Mouse (Mus musculus) embryonic facial prominence, embryonic 11.5 days (tissue): Measurements from ENCODE around the gene Ncor2. TPM values are rescaled to one million over a fixed set of nuclear protein-coding genes. Genes with fewer than 3 reads are reported as not detected.
A peak's percentile ranks its signal among the peaks of the same experiment; 100 is the strongest.

ENCODE experiments used
- ATAC-seq: fragments of 200-750 bp; cut with Nextera tagmentation; replicated peaks from 2 replicates; pipeline ENCODE4 v1.8.0; 2017; ENCODE audit warnings: low read depth; ENCODE audit not compliant: insufficient number of reproducible peaks, low FRiP score, low TSS enrichment
- DNase-seq: peaks from one replicate; pipeline ENCODE4 v3.0.0-alpha.2; 2015; ENCODE audit warnings: low spot score
- H3K27ac ChIP-seq: fragments of 300-500 bp; sonication (generic); replicated peaks from 2 replicates; pipeline ENCODE4 v1.5.1; 2014; ENCODE audit warnings: mild to moderate bottlenecking, low read depth, low read length, control low read depth
- H3K27me3 ChIP-seq: fragments of 300-500 bp; sonication (generic); 2 replicates; pipeline ENCODE4 v1.6.1; 2014; ENCODE audit warnings: mild to moderate bottlenecking, low read length, moderate library complexity, mixed read lengths; ENCODE audit not compliant: control insufficient read depth, insufficient read depth
- H3K36me3 ChIP-seq: fragments of 300-500 bp; sonication (generic); replicated peaks from 2 replicates; pipeline ENCODE4 v1.6.1; 2014; ENCODE audit warnings: low read depth, mild to moderate bottlenecking, low read length, moderate library complexity, mixed read lengths; ENCODE audit not compliant: control insufficient read depth, insufficient read depth
- H3K4me1 ChIP-seq: fragments of 300-500 bp; sonication (generic); 2 replicates; pipeline ENCODE4 v1.6.1; 2014; ENCODE audit warnings: low read length, mixed read lengths; ENCODE audit not compliant: control insufficient read depth, insufficient read depth
- H3K4me2 ChIP-seq: fragments of 300-500 bp; sonication (generic); 2 replicates; pipeline ENCODE4 v1.6.1; 2014; ENCODE audit warnings: low read depth, mild to moderate bottlenecking, control low read depth, low read length, moderate library complexity
- H3K4me3 ChIP-seq: fragments of 300-500 bp; sonication (generic); 2 replicates; pipeline ENCODE4 v1.5.1; 2014; ENCODE audit warnings: low read depth, low read length, control low read depth
- H3K9ac ChIP-seq: fragments of 300-500 bp; sonication (generic); replicated peaks from 2 replicates; pipeline ENCODE4 v1.6.1; 2014; ENCODE audit warnings: mild to moderate bottlenecking, control low read depth, low read length
- H3K9me3 ChIP-seq: fragments of 300-500 bp; sonication (generic); replicated peaks from 2 replicates; pipeline ENCODE4 v1.6.1; 2016; ENCODE audit warnings: mild to moderate bottlenecking, low read length, inconsistent platforms, mixed read lengths; ENCODE audit not compliant: control insufficient read depth
- WGBS: fragments of 180-500 bp; shearing (Covaris S2); extraction: QIAGEN DNeasy Blood & Tissue Kit; methylation state at CpG from one replicate; pipeline ENCODE4 v1.1.7; 2014; 5-methylcytosine and 5-hydroxymethylcytosine counted together
- polyA plus RNA-seq: library from polyadenylated mRNA; unstranded; fragments of >200 nt; fragmentation: Nextera tagmentation; extraction: Ambion mirVana; gene quantifications from 2 replicates; pipeline ENCODE4 v1.2.1, GENCODE M21; 2014

Gene Ncor2
- polyA plus RNA-seq, 1 experiment from 2014 or later = 12.4 TPM

DNA sequence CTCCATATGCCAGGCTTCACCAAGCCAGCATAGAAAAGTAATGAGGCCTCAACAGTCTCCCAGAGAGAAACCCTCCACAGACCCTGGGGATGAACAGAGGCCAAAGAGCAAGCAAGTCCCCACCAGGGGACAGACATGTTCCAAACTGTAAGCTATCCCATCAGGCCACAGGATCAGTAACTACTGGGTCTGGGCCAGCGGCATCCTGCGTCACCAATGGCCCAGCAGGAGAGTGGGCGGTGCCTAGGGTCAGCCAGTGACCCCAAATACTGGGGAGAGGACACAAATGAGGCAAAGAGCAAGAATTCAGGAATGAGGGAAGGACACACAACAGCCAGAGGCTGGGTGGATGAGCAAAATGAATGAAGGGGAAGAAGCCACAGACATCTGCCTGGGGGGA is 55.8 kb downstream of the Ncor2 start:
- Histone ChIP-seq H3K4me2 (no peak overlapping the region), H3K9ac (no peak overlapping the region), H3K4me1 (peaks cover 2% of the 10 kb centered on the region), H3K27ac (no peak overlapping the region), H3K36me3 (peaks cover 6% of the 10 kb centered on the region), H3K27me3 (no peaks in the 10 kb centered on the region), H3K9me3 (no peaks in the 10 kb centered on the region), H3K4me3 (no peak overlapping the region)
- ATAC-seq (no peak), DNase-seq (no peak)
- 58% methylated on average over 3 of the region's 3 CpGs for WGBS

GRCm38 (mm10) chr5:125122546-125122945 is 56.5 kb downstream of the Ncor2 start:
- Histone ChIP-seq H3K27ac (no peak overlapping the region), H3K4me3 (no peak overlapping the region), H3K27me3 (no peaks in the 10 kb centered on the region), H3K9ac (no peak overlapping the region), H3K36me3 (peaks cover 6% of the 10 kb centered on the region), H3K9me3 (no peaks in the 10 kb centered on the region), H3K4me2 (no peak overlapping the region), H3K4me1 (peaks cover 2% of the 10 kb centered on the region)
- 84% methylated on average over 7 of the region's 7 CpGs for WGBS
- ATAC-seq (no peak), DNase-seq (no peak)

DNA sequence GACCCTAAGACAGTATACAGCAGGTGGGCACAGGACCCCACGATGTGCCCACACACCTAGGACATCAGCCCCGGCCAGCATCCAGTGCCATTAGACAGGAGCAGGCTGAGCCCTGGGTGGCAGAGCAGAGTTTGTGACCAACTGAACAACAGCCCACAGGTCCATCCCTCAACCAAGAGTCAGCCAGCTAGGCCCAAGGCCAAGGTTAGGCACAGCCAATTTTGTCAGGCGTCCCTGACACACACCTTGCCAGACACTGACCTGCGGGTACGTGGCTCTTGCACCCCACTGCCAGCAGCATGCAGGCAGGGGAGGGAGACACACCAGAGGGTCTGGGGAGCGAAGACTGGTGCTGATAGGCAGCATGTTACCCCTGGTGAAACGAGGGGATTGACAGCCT is 57.0 kb downstream of the Ncor2 start:
- WGBS = 88% methylated on average over 7 of the region's 7 CpGs
- DNase-seq (no peak), ATAC-seq (no peak)
- Histone ChIP-seq H3K27me3 (no peaks in the 10 kb centered on the region), H3K9me3 (no peaks in the 10 kb centered on the region), H3K4me3 (no peak overlapping the region), H3K4me1 (peaks cover 2% of the 10 kb centered on the region), H3K36me3 (peaks cover 6% of the 10 kb centered on the region), H3K4me2 (no peak overlapping the region), H3K9ac (no peak overlapping the region), H3K27ac (no peak overlapping the region)

DNA sequence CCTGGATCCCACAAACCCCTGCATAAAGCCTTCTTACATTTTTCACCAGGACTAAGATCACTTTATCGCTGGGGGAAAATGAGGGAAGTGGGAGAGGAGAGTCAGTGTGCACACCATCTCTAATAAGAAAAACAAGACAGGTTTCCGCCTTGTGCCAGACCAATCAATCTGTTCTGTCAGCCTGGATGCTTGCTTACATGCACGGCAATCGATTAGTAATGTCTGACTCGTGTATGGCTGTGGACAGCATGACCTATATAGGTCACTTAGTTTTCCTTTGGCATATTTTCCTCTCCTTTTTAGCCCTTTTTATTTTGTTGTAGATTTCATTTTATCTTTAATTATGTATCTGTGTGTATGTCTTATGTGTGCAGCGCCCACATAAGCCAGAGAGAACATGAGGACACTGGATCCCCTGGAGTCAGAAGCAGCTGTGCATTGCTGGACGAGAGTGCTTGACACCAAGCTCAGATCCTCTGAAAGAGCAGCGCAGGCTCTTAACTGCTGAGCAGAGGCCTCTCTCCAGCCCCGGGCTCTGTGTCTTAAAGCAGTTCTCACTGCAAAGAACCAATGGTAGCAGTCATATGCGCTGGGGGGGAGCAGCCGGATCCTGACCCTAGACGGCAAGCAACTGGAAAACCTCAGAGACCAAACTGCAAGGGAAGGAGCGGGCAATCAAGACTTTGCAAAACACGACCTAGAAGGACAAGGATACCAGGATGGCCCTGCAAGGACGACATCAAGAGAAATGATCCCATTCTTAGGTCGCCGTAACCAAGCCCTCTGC is 58.3 kb downstream of the Ncor2 start:
- Histone ChIP-seq H3K27ac (no peak overlapping the region), H3K9me3 (no peaks in the 10 kb centered on the region), H3K4me2 (no peak overlapping the region), H3K36me3 (peaks cover 6% of the 10 kb centered on the region), H3K4me1 (peaks cover 2% of the 10 kb centered on the region), H3K4me3 (no peak overlapping the region), H3K9ac (no peak overlapping the region), H3K27me3 (no peaks in the 10 kb centered on the region)
- ATAC-seq = no peak
- no peak for DNase-seq
- WGBS = 80% methylated on average over 17 of the region's 17 CpGs

- WGBS = 82% methylated on average over 5 of the region's 5 CpGs
- Histone ChIP-seq H3K9ac (no peak overlapping the region), H3K27me3 (no peaks in the 10 kb centered on the region), H3K9me3 (no peaks in the 10 kb centered on the region), H3K36me3 (peaks cover 6% of the 10 kb centered on the region), H3K4me2 (no peak overlapping the region), H3K27ac (no peak overlapping the region), H3K4me3 (no peak overlapping the region), H3K4me1 (peaks cover 3% of the 10 kb centered on the region)
- ATAC-seq (no peak), DNase-seq (no peak)
Observed at GRCm38 (mm10) chr5:125117238-125117637, 61.8 kb downstream of the Ncor2 start.

DNA sequence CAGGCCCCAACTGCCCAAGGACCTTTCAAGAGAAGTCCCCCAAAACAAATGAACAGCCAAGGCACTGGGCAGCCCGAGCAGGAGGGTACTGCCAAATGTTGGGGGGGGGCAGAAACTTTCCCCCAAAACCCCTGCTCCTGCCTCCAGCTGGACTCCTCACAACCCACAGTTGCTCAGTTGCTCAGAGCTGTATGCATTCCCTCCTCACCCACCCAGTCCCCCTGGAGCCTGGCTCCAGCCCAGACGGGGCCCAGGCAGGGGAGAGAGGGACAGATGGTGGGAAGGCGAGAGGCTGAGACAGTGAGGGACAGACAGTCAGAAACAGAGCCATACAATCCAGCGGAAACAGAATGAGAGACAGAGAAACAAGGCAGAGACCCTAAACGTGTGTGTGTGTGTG is 66.0 kb downstream of the Ncor2 start:
- no peak for ATAC-seq
- Histone ChIP-seq H3K4me3 (no peak overlapping the region), H3K4me2 (no peak overlapping the region), H3K9me3 (no peaks in the 10 kb centered on the region), H3K27me3 (no peaks in the 10 kb centered on the region), H3K36me3 (peaks cover 6% of the 10 kb centered on the region), H3K27ac (peak overlapping the region; percentile 41; the same call in 1 of the 2 replicates), H3K9ac (peak overlapping the region; percentile 13; the same call in 1 of the 2 replicates), H3K4me1 (peaks cover 13% of the 10 kb centered on the region)
- 55% methylated on average over 5 of the region's 5 CpGs for WGBS
- DNase-seq = no peak

DNA sequence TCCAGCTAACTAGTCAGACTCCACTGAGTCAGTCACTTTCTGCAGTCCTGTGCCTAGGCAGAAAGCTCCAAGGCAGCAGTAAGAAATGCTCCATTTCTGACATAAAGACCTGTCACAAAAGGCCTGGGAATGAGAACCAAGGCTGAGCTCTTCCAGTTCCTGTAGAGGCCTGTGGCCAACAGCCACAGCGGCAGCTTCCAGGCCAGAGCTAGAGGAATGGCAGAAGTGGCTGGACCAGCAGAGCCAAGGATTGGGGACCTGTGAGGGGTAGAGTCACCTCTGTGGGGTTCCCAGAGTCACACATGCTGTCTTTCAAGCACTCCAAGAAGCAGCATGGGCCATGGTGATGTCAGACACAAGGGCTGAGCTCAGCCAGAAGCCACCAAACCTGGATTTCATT is 66.4 kb downstream of the Ncor2 start:
- no peak overlapping the region for H3K9ac ChIP-seq
- H3K36me3 ChIP-seq = peaks cover 8% of the 10 kb centered on the region
- no peaks in the 10 kb centered on the region for H3K9me3 ChIP-seq
- H3K4me2 ChIP-seq = no peak overlapping the region
- H3K4me3 ChIP-seq = no peak overlapping the region
- DNase-seq (peak; percentile 39), ATAC-seq (no peak)
- H3K27ac ChIP-seq = peak overlapping the region; percentile 41; the same call in 1 of the 2 replicates
- WGBS = 100% methylated on average over 1 of the region's 1 CpGs
- no peaks in the 10 kb centered on the region for H3K27me3 ChIP-seq
- peaks cover 13% of the 10 kb centered on the region for H3K4me1 ChIP-seq

DNA sequence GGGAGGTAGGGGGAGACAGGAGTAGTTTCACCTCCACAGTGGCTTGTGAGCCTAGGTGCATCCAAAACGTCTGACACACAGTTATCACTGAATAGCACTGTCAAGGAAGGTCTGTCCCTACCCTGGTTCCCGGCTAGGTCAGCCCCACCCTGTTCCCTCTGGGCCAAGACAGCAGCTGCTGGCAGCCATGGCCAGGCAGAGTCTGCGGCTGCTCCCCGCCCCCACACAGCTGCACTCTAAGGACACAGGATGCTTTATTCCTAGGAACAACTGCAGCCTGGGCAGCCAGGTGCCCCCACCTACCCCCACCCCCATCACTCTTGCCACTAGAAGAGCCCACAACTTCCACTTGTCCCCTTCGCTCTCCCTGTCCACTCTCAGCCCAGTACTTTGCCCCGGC is 67.9 kb downstream of the Ncor2 start:
- H3K4me3 ChIP-seq = no peak overlapping the region
- H3K27ac ChIP-seq = peak overlapping the region; percentile 31; the same call in 1 of the 2 replicates
- 36% methylated on average over 6 of the region's 6 CpGs for WGBS
- ATAC-seq (0 out of 2 replicates have a peak, but pooled peaks have one; percentile 41), DNase-seq (peak; percentile 52)
- H3K36me3 ChIP-seq = peaks cover 8% of the 10 kb centered on the region
- no peak overlapping the region for H3K4me2 ChIP-seq
- H3K27me3 ChIP-seq = no peaks in the 10 kb centered on the region
- no peaks in the 10 kb centered on the region for H3K9me3 ChIP-seq
- H3K9ac ChIP-seq = no peak overlapping the region
- peaks cover 13% of the 10 kb centered on the region for H3K4me1 ChIP-seq
